In the genomic region with DNA sequence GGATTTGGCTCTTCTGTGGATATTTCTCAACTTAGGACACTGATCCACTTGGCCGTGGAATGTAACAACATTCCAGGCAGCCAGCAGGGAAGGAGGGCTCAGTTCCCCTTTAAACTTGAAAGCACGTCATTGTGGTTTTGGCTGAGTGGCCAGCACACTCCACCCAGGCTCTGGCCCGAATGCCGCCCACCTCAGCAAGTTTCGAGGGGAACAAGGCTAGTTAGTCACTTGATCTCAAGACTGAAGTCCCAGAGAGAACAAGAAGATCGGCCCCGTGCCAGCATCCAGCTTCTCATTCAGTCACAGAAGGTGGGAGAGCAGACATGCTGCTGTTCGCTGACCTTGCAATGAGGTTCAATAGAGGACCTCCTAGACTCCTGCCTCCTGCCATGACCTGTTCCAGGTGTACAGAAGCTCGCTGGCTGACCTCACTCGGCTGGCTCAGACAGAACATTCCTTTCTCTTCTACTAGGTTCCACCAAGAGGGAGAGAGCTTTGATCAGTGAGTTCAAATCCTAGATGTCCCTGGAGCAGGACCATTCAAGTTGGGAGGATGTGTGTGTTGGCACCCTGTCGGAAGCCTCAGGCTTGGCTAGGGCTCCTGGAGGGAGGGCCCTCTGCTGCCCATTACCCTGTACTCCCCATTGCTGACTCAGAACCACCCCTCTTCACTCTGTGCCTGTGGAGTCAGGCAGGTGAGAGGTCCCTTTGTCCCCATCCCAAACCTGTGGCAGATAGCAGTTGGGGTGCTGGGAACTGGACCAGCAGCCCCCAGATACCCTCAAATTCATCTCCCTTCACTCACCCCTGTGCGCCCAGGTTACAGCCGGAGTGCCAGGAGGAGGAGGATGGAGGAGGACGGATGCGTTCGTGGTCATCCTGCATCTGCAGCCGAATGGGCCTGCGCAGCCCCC, we compare ENCODE assay signal across 8 mouse cellular contexts. TPM values are rescaled to one million over a fixed set of nuclear protein-coding genes. Genes with fewer than 3 reads are reported as not detected.
A peak's percentile ranks its signal among the peaks of the same experiment; 100 is the strongest.
DNase-seq lines count a peak whose midpoint lies in the region; ATAC-seq and TF ChIP-seq lines count a peak whose summit lies in the region.

No protein-coding gene starts in this region.

- POLR2A ChIA-PET in Patski (lab: Charles Lee): interaction anchor here (0.7 kb wide), 1 partner anchor 26 kb away, joined by 3 read pairs; no protein-coding TSS in a partner anchor

- in situ Hi-C loops in Patski (cut with MboI; ENCODE audit: low pct_unique_long_range_greater_than_20kb): no loop called here

- CTCF ChIA-PET in Patski (lab: Charles Lee): no interaction called here

- no peak for DNase-seq in intestine, embryonic 14.5 days (ENCODE audit: low spot score)
- peak; percentile 73 for DNase-seq in Patski (ENCODE audit: low read depth, low spot score)
- DNase-seq in gastrocnemius, postnatal 4 days (ENCODE audit: low spot score in 2 of 2): peak; percentile 65 to 76
- DNase-seq in kidney, postnatal 10 days: peak; percentile 78
- DNase-seq in monocyte, adult 2 months (ENCODE audit: low read depth in 1 of 2, low spot score in 2 of 2): peak; percentile 62 to 72
- no peak for DNase-seq in thymus, postnatal 0 days (ENCODE audit: low spot score)

- H3K4me1 ChIP-seq in intestine, embryonic 14.5 days (replicated peaks; ENCODE audit: control insufficient read depth, insufficient read depth, low read length): no peaks in the 10 kb centered on the region; the same call in 1 of the 2 replicates
- no peaks in the 10 kb centered on the region; the same call in 1 of the 2 replicates for H3K4me1 ChIP-seq in intestine, postnatal 0 days (replicated peaks; ENCODE audit: control insufficient read depth, insufficient read depth, low read length)

- 0 out of 2 replicates have a peak, but pooled peaks have one; percentile 36 for ATAC-seq in intestine, embryonic 14.5 days (replicated peaks; ENCODE audit: low FRiP score, low TSS enrichment, low read depth)
- ATAC-seq in intestine, postnatal 0 days: no peak
- peak; percentile 96 for ATAC-seq in Patski
- ATAC-seq in erythroid progenitor cell, adult 5-6 weeks (replicated peaks; ENCODE audit: low FRiP score, poor library complexity, severe bottlenecking): no peak

- TF ChIP-seq CTCF in intestine, postnatal 0 days (IDR thresholded peaks at IDR 0.05; ENCODE audit: low read depth): no peak
- no peak for TF ChIP-seq CTCF in Patski (IDR thresholded peaks at IDR 0.05)

- 80% methylated on average over 18 of the region's 18 CpGs for WGBS in intestine, embryonic 14.5 days
- WGBS in intestine, postnatal 0 days: 79% methylated on average over 18 of the region's 18 CpGs

- no peak overlapping the region for H3K27ac ChIP-seq in intestine, embryonic 14.5 days (ENCODE audit: low read depth)
- no peak overlapping the region for H3K27ac ChIP-seq in intestine, postnatal 0 days (ENCODE audit: low read depth, low read length)

- no peaks in the 10 kb centered on the region for H3K36me3 ChIP-seq in intestine, embryonic 14.5 days (ENCODE audit: control insufficient read depth, insufficient read depth, low read length)
- peaks cover 4% of the 10 kb centered on the region for H3K36me3 ChIP-seq in intestine, postnatal 0 days (ENCODE audit: control insufficient read depth, insufficient read depth)

- no peaks in the 10 kb centered on the region for H3K27me3 ChIP-seq in intestine, embryonic 14.5 days (replicated peaks; ENCODE audit: control insufficient read depth, insufficient read depth, low read length)
- no peaks in the 10 kb centered on the region for H3K27me3 ChIP-seq in intestine, postnatal 0 days (replicated peaks; ENCODE audit: control insufficient read depth, insufficient read depth, low read length)
- H3K27me3 ChIP-seq in Patski: no peaks in the 10 kb centered on the region

- no peak overlapping the region for H3K4me2 ChIP-seq in intestine, embryonic 14.5 days (ENCODE audit: low read length)
- H3K4me2 ChIP-seq in intestine, postnatal 0 days (replicated peaks; ENCODE audit: low read depth): no peak overlapping the region

- H3K4me3 ChIP-seq in intestine, embryonic 14.5 days (ENCODE audit: low read depth, low read length): no peak overlapping the region
- H3K4me3 ChIP-seq in intestine, postnatal 0 days (ENCODE audit: low read depth, low read length): no peak overlapping the region

- H3K9me3 ChIP-seq in intestine, embryonic 14.5 days (ENCODE audit: control insufficient read depth, low read length): no peaks in the 10 kb centered on the region
- no peaks in the 10 kb centered on the region for H3K9me3 ChIP-seq in intestine, postnatal 0 days (ENCODE audit: control insufficient read depth)

- no peak overlapping the region for H3K9ac ChIP-seq in intestine, embryonic 14.5 days (ENCODE audit: low read length)
- H3K9ac ChIP-seq in intestine, postnatal 0 days (ENCODE audit: low read depth, low read length): no peak overlapping the region

RNA-seq across cellular contexts. Expression of gene Rassf2, which starts 23.2 kb away (rescaled TPM):
- 12.0 and 12.6 TPM in 2 replicates for polyA plus RNA-seq in intestine, embryonic 14.5 days (2014; fragmentation: Nextera tagmentation; extraction: Ambion mirVana)
- polyA plus RNA-seq in intestine, postnatal 0 days (2015; fragmentation: Nextera tagmentation; extraction: Ambion mirVana): 4.4 TPM in 2 replicates
- 3.2 TPM for polyA plus RNA-seq in Patski (2021)
- total RNA-seq in gastrocnemius, postnatal 4 days (2021): 10 to 100 TPM; 31.6 to 32.5 TPM
- 9.6 and 9.7 TPM in 2 replicates for total RNA-seq in erythroid progenitor cell, adult 5-6 weeks (2015; ENCODE audit: low replicate concordance)
- 8.0 and 16.7 TPM in 2 replicates for total RNA-seq in erythroid progenitor cell, adult 5-6 weeks (2017; ENCODE audit: low replicate concordance)
- 25.1 and 27.6 TPM in 2 replicates for polyA plus RNA-seq in thymus, postnatal 0 days (2015; fragmentation: Nextera tagmentation; extraction: Ambion mirVana)

RNA-seq across cellular contexts. Expression of gene Prnd, which starts 56.2 kb away (rescaled TPM):
- polyA plus RNA-seq in intestine, embryonic 14.5 days (2014; fragmentation: Nextera tagmentation; extraction: Ambion mirVana): 43.0 and 47.8 TPM in 2 replicates
- polyA plus RNA-seq in intestine, postnatal 0 days (2015; fragmentation: Nextera tagmentation; extraction: Ambion mirVana): 9.8 and 12.2 TPM in 2 replicates
- polyA plus RNA-seq in Patski (2021): 0.15 TPM
- 10 to 100 TPM; 68.5 to 70.9 TPM for total RNA-seq in gastrocnemius, postnatal 4 days (2021)
- not detected in 2 replicates for total RNA-seq in erythroid progenitor cell, adult 5-6 weeks (2015; ENCODE audit: low replicate concordance)
- total RNA-seq in erythroid progenitor cell, adult 5-6 weeks (2017; ENCODE audit: low replicate concordance): 0.38 and 1.8 TPM in 2 replicates
- 3.4 and 4.0 TPM in 2 replicates for polyA plus RNA-seq in thymus, postnatal 0 days (2015; fragmentation: Nextera tagmentation; extraction: Ambion mirVana)

Comparison
In these comparisons a context has a peak if more than half of its experiments do, and no peak if none do; other contexts are left out.
1. ATAC-seq: peak in intestine, embryonic 14.5 days (single experiment) and Patski (single experiment); none in intestine, postnatal 0 days (single experiment) and erythroid progenitor cell, adult 5-6 weeks (single experiment).
2. DNase-seq: peak in Patski (single experiment), gastrocnemius, postnatal 4 days (2 of 2), kidney, postnatal 10 days (single experiment) and monocyte, adult 2 months (2 of 2); none in intestine, embryonic 14.5 days (single experiment) and thymus, postnatal 0 days (single experiment).